Mouse (Mus musculus): Measurements from ENCODE around the gene Gdi2.
"Not testable (repeated sequence)": the region's sequence is repeated elsewhere in the genome, so short reads cannot be mapped to it uniquely, and the experiment has no call there.

DNA sequence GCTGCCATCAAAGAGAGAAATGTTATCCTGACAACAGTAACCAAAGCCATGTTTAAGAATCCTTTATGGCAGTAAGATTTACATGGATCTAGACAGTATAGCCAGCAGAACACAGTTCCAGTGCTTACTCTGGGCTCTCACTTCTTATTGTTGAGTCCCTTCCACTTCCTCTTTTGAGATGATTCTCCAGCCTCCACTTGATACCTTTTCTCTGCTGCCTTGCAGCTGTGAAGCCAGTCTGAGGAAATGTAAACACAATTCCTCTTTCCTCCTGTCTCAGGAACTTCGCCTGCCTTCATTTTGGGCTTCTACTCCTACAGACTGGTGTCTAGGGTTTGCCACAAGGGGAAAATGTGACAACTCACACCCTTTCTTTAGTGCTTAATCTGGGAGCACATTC, 17.9 kb upstream of the Gdi2 start:
- not testable (repeated sequence) for TF ChIP-seq POLR2AphosphoS2 (IDR thresholded peaks at IDR 0.05; ENCODE audit: insufficient read length, low read depth); MAX (IDR thresholded peaks at IDR 0.05; ENCODE audit: low read depth); POLR2A (IDR thresholded peaks at IDR 0.05; ENCODE audit: insufficient read length, low read depth); USF1 (IDR thresholded peaks at IDR 0.05; ENCODE audit: low read depth); MYOD1 (IDR thresholded peaks at IDR 0.05; ENCODE audit: control insufficient read depth in 1 of 3, insufficient read length in 2 of 3, low read depth in 2 of 3)

Measured in myocyte (in vitro differentiated cells).